Mouse (Mus musculus) Patski (cell line): ENCODE measurements at regions not wholly inside any gene's neighbourhood (a gene's known extent, or its start where the extent isn't known, plus 50 kb on each side); places are given as distances from the start of the nearest gene placed in this dataset.

ENCODE experiments used
- ATAC-seq: fragments of 100-300 bp; one replicate; pipeline ENCODE4 v1.8.0; 2021
- CTCF ChIA-PET: fragments of 350-600 bp; sonication (Branson Sonifier 250); formaldehyde crosslinking; loops from one replicate; lab custom pipeline; 2022; ENCODE audit warnings: inconsistent platforms; lab: Charles Lee
- POLR2A ChIA-PET: fragments of 350-600 bp; sonication (Branson Sonifier 250); formaldehyde crosslinking; loops from one replicate; lab custom pipeline; 2022; ENCODE audit warnings: antibody characterized with exemption, inconsistent platforms; lab: Charles Lee
- DNase-seq: peaks from one replicate; pipeline ENCODE4 v3.0.0-alpha.2; 2011; ENCODE audit warnings: low read depth, low spot score
- H3K27me3 ChIP-seq: fragments of 371-371 bp; one replicate; pipeline ENCODE4 v1.5.1; 2021
- CTCF ChIP-seq: fragments of 100-300 bp; IDR thresholded peaks from one replicate; pipeline ENCODE4 v1.5.1; 2021
- in situ Hi-C: fragments of 300-500 bp; cut with MboI; formaldehyde crosslinking; loops from 3 replicates; pipeline ENCODE4 v1.11.1; 2018; ENCODE audit warnings: low pct_unique_long_range_greater_than_20kb, mixed read lengths

- in situ Hi-C loops, result no loop called here
- ChIA-PET CTCF (interaction anchor here (0.9 kb wide), 1 partner anchor 16 kb away, joined by 3 read pairs; no protein-coding TSS in a partner anchor), POLR2A (no interaction called here)
- TF ChIP-seq CTCF, result no peak
- no peak for DNase-seq
- peaks cover 3% of the 10 kb centered on the region for H3K27me3 ChIP-seq
- no peak for ATAC-seq
Observed at GRCm38 (mm10) chr17:50442905-50443304, 66.3 kb upstream of the Plcl2 start.

- ATAC-seq, result no peak
- CTCF ChIA-PET, result interaction anchor here (0.9 kb wide), 1 partner anchor 15 kb away, joined by 3 read pairs; no protein-coding TSS in a partner anchor
- in situ Hi-C loops, result no loop called here
- DNase-seq, result no peak
- TF ChIP-seq CTCF, result no peak
- H3K27me3 ChIP-seq, result peaks cover 3% of the 10 kb centered on the region
- POLR2A ChIA-PET, result no interaction called here
Observed at GRCm38 (mm10) chr17:50443376-50444022, 65.7 kb upstream of the Plcl2 start.

- CTCF ChIA-PET, result no interaction called here
- POLR2A ChIA-PET, result no interaction called here
Observed at GRCm38 (mm10) chr17:50444023-50444389, 65.2 kb upstream of the Plcl2 start.

DNA sequence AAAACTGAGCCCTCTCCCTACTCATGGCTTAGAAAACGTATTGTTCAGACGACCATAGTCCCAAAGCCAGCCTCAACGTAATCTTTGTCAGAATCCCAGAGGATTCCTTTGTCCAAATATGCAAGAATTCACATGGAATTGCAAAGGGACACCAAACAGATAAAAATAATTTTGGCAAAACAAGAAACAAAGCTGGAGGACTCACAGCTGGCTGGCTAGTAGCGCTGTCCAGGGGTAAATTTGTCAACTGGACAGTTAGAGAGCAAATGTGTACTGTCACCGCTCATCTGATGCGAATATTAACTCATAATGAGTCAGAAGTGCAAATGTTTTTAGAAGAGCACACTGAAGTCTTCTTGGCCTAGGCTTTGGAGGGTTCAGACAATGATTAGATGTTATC lies 60.5 kb upstream of the Plcl2 start:
- CTCF ChIA-PET, result no interaction called here
- no peak for TF ChIP-seq CTCF
- DNase-seq (no peak), ATAC-seq (no peak)
- in situ Hi-C loops, result no loop called here
- POLR2A ChIA-PET, result no interaction called here
- H3K27me3 ChIP-seq, result peaks cover 3% of the 10 kb centered on the region

More at GRCm38 (mm10) chr17:50444023-50444389, 65.2 kb upstream of the Plcl2 start:
- in situ Hi-C loops, result no loop called here
- TF ChIP-seq CTCF, result no peak
- H3K27me3 ChIP-seq, result peaks cover 3% of the 10 kb centered on the region
- no peak for DNase-seq
- ATAC-seq, result no peak

DNA sequence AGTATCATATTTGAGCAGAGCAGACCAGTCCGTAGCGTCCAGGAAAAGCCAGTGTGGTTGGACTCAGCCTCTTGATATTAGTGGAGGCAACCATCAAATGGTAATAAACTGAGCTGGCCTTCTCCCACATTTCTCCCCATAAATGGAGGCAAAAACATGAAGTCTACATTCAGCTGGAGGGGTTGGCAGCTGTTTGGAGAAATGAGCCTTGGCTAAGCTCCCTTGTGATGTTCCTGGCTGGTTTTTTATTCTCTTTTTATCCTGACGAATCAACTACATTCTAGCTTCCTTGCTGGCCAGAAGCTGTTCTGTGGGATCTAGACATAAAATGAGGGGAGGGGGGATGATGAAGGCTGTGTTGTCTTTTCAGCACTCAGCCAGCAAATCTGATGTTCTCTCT lies 57.6 kb upstream of the Plcl2 start:
- in situ Hi-C loops, result no loop called here
- DNase-seq, result no peak
- ChIA-PET CTCF (no interaction called here), POLR2A (no interaction called here)
- H3K27me3 ChIP-seq, result no peaks in the 10 kb centered on the region
- TF ChIP-seq CTCF, result no peak
- no peak for ATAC-seq

- in situ Hi-C loops, result no loop called here
- DNase-seq, result no peak
- no peak for TF ChIP-seq CTCF
- ChIA-PET CTCF (no interaction called here), POLR2A (no interaction called here)
- no peaks in the 10 kb centered on the region for H3K27me3 ChIP-seq
- ATAC-seq, result no peak
Observed at GRCm38 (mm10) chr17:50453524-50453923, 55.7 kb upstream of the Plcl2 start.

- POLR2A ChIA-PET, result no interaction called here
- DNase-seq (no peak), ATAC-seq (no peak)
- CTCF ChIA-PET, result no interaction called here
- in situ Hi-C loops, result no loop called here
- TF ChIP-seq CTCF, result no peak
- H3K27me3 ChIP-seq, result no peaks in the 10 kb centered on the region
Observed at GRCm38 (mm10) chr17:50453956-50454355, 55.2 kb upstream of the Plcl2 start.

GRCm38 (mm10) chr17:50454917-50455316 lies 54.3 kb upstream of the Plcl2 start:
- TF ChIP-seq CTCF, result no peak
- in situ Hi-C loops, result no loop called here
- no peak for DNase-seq
- no peak for ATAC-seq
- H3K27me3 ChIP-seq, result peaks cover 6% of the 10 kb centered on the region
- CTCF ChIA-PET, result no interaction called here
- POLR2A ChIA-PET, result no interaction called here

DNA sequence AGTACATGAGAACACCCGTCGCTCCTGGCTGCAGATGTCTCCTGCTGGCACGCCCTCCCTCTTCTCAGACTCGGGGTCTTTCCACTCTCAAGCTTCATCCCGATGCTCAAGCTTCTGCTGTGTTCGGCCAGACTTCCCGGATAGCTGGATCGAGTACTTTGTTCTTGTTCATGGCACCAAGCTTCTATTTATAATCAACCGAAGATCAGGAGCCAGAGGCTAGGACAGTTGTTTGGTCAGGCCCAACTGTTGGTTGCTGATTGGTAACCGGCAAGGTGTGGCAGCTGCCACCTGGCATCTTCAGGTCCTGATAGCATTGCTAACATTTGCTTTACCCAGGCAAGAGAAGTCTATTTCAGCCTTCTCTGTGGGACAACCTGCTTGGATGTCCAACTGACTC lies 53.5 kb upstream of the Plcl2 start:
- CTCF ChIA-PET, result no interaction called here
- peaks cover 6% of the 10 kb centered on the region for H3K27me3 ChIP-seq
- in situ Hi-C loops, result no loop called here
- no peak for DNase-seq
- ATAC-seq, result no peak
- no peak for TF ChIP-seq CTCF
- POLR2A ChIA-PET, result no interaction called here

GRCm38 (mm10) chr17:50457053-50457697 lies 52.0 kb upstream of the Plcl2 start:
- DNase-seq, result no peak
- ChIA-PET CTCF (no interaction called here), POLR2A (no interaction called here)
- in situ Hi-C loops, result no loop called here
- TF ChIP-seq CTCF, result no peak
- peaks cover 6% of the 10 kb centered on the region for H3K27me3 ChIP-seq
- ATAC-seq, result no peak

- in situ Hi-C loops, result no loop called here
- ChIA-PET CTCF (no interaction called here), POLR2A (no interaction called here)
- no peak for TF ChIP-seq CTCF
- ATAC-seq, result no peak
- no peak for DNase-seq
- H3K27me3 ChIP-seq, result peaks cover 6% of the 10 kb centered on the region
Observed at GRCm38 (mm10) chr17:50458232-50458631, 51.0 kb upstream of the Plcl2 start.
